Mouse (Mus musculus): ENCODE results near the gene Bcl6.

DNA sequence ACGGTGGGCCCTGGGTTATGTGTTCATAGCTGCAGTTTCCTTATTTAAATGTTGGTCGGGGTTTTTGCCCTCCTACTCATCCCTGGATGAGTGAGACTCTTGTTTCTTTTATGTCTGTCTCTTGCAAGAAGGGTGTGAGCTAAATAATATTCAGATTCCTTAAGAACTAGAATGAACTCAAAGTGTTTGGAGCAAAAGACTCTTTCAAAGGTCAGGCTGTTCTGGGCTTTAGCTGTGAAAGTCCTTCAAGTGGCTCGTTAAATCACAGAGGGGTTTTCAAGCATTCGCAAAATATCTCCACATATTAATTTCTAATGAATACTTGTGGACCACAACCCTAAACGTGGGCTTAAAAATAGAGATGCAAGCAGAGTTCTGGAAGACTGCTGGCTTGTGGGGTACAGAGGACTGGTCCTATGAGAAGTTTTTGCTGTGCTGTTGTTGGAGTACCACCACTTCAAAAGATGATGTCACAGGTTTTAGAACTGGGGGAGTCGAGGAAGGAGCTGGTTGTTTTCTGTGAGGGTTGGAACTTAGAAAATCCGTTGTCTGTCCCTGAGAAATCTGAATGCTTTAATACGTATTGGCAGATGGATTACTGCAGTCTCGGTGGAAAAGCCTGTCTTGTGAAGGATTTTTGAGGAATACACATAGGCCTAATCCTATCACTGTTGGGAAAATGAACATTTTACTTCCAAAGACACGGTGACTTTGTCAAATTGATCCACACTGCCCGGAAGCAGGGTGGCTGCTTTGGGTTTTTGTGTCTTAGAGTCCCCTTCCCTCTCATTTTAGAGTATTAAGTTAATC is 1.7 kb upstream of the Bcl6 start:
- TF ChIP-seq CTCF (IDR thresholded peaks at IDR 0.05; ENCODE audit: low read depth) = no peak
- no peak for TF ChIP-seq EP300 (IDR thresholded peaks at IDR 0.05; ENCODE audit: low read depth)

Data from liver, embryonic 14.5 days (tissue).